Mouse (Mus musculus) heart, embryonic 13.5 days (tissue): Measurements from ENCODE around the gene Taf9b. TPM values are rescaled to one million over a fixed set of nuclear protein-coding genes. Genes with fewer than 3 reads are reported as not detected.
"Not testable (repeated sequence)": the region's sequence is repeated elsewhere in the genome, so short reads cannot be mapped to it uniquely, and the experiment has no call there.

Source experiments
- ATAC-seq: fragments of 200-750 bp; cut with Nextera tagmentation; 2 replicates; pipeline ENCODE4 v1.8.0; 2017; ENCODE audit warnings: moderate TSS enrichment; ENCODE audit not compliant: insufficient number of reproducible peaks, low FRiP score, low TSS enrichment; ENCODE audit errors: extremely low read depth
- H3K27ac ChIP-seq: fragments of 300-500 bp; sonication (generic); replicated peaks from 2 replicates; pipeline ENCODE4 v1.5.1; 2015; ENCODE audit warnings: moderate library complexity, mild to moderate bottlenecking, inconsistent platforms
- H3K27me3 ChIP-seq: fragments of 300-500 bp; sonication (generic); replicated peaks from 2 replicates; pipeline ENCODE4 v1.6.1; 2015; ENCODE audit warnings: mild to moderate bottlenecking, inconsistent platforms
- H3K36me3 ChIP-seq: fragments of 300-500 bp; sonication (generic); 2 replicates; pipeline ENCODE4 v1.6.1; 2015; ENCODE audit warnings: mild to moderate bottlenecking, inconsistent platforms
- H3K4me1 ChIP-seq: fragments of 300-500 bp; sonication (generic); 2 replicates; pipeline ENCODE4 v1.6.1; 2015; ENCODE audit warnings: inconsistent platforms
- H3K4me2 ChIP-seq: fragments of 300-500 bp; sonication (generic); 2 replicates; pipeline ENCODE4 v1.6.1; 2015; ENCODE audit warnings: inconsistent platforms, mild to moderate bottlenecking, moderate library complexity
- H3K4me3 ChIP-seq: fragments of 300-500 bp; sonication (generic); 2 replicates; pipeline ENCODE4 v1.5.1; 2015; ENCODE audit warnings: moderate library complexity, mild to moderate bottlenecking, inconsistent platforms
- H3K9ac ChIP-seq: fragments of 300-500 bp; sonication (generic); 2 replicates; pipeline ENCODE4 v1.6.1; 2015; ENCODE audit warnings: inconsistent platforms, mild to moderate bottlenecking, moderate library complexity
- H3K9me3 ChIP-seq: fragments of 300-500 bp; sonication (generic); 2 replicates; pipeline ENCODE4 v1.6.1; 2016; ENCODE audit warnings: inconsistent platforms
- WGBS: fragments of 180-500 bp; shearing (Covaris S2); methylation state at CpG from one replicate; pipeline ENCODE4 v1.1.7; 2015; ENCODE audit warnings: mixed read lengths; 5-methylcytosine and 5-hydroxymethylcytosine counted together
- polyA plus RNA-seq: library from polyadenylated mRNA; unstranded; fragments of >200 nt; fragmentation: Nextera tagmentation; extraction: Ambion mirVana; gene quantifications from 2 replicates; pipeline ENCODE4 v1.2.1, GENCODE M21; 2015

The Taf9b gene
- polyA plus RNA-seq = 18.1 and 19.7 TPM in 2 replicates

- Histone ChIP-seq H3K4me1 (no peaks in the 10 kb centered on the region), H3K4me2 (peak within 1 kb of the TSS; percentile 65), H3K36me3 (0 out of 2 replicates have a peak, but pooled peaks cover 2% of the 10 kb centered on the region), H3K4me3 (peak within 1 kb of the TSS; percentile 67), H3K27ac (no peak within 1 kb of the TSS), H3K9ac (no peak within 1 kb of the TSS), H3K27me3 (no peaks in the 10 kb centered on the region), H3K9me3 (peaks cover 4% of the 10 kb centered on the region; the same call in 1 of the 2 replicates)
- ATAC-seq = no peak
- WGBS = 85% methylated on average over 25 of the region's 25 CpGs
Measured at GRCm38 (mm10) chrX:106221058-106221457, at the start of gene Taf9b. Gene Taf9b (minus strand): TSS chrX:106221158.

- Histone ChIP-seq H3K9ac (no peak within 1 kb of the TSS), H3K4me2 (no peak within 1 kb of the TSS), H3K27me3 (no peaks in the 10 kb centered on the region), H3K27ac (no peak within 1 kb of the TSS), H3K9me3 (no peaks in the 10 kb centered on the region), H3K4me3 (no peak within 1 kb of the TSS), H3K4me1 (no peaks in the 10 kb centered on the region), H3K36me3 (no peaks in the 10 kb centered on the region)
- ATAC-seq = no peak
- 61% methylated on average over 4 of the region's 4 CpGs for WGBS
Measured at GRCm38 (mm10) chrX:106255276-106255675, 34.3 kb upstream of the Taf9b start, which contains the start of gene Fnd3c2. Gene Fnd3c2 (minus strand): TSS chrX:106255376.

GRCm38 (mm10) chrX:106219171-106220032 is 1.6 kb downstream of the Taf9b start:
- WGBS = 20% methylated on average over 50 of the region's 60 CpGs
- Histone ChIP-seq H3K27me3 (no peaks in the 10 kb centered on the region), H3K9ac (peak overlapping the region; percentile 84), H3K9me3 (peaks cover 4% of the 10 kb centered on the region; the same call in 1 of the 2 replicates), H3K27ac (peak overlapping the region; percentile 74), H3K4me3 (peak overlapping the region; percentile 67), H3K36me3 (0 out of 2 replicates have a peak, but pooled peaks cover 5% of the 10 kb centered on the region), H3K4me1 (no peaks in the 10 kb centered on the region), H3K4me2 (peak overlapping the region; percentile 65)
- ATAC-seq = peak; percentile 77; the same call in 1 of the 2 replicates

GRCm38 (mm10) chrX:106209100-106209499 is 11.9 kb downstream of the Taf9b start:
- H3K27me3 ChIP-seq = no peaks in the 10 kb centered on the region
- ATAC-seq = no peak
- H3K36me3 ChIP-seq = peaks cover 12% of the 10 kb centered on the region; the same call in 1 of the 2 replicates
- no peak overlapping the region for H3K27ac ChIP-seq
- H3K4me3 ChIP-seq = no peak overlapping the region
- H3K4me1 ChIP-seq = no peaks in the 10 kb centered on the region
- H3K9ac ChIP-seq = no peak overlapping the region
- no peaks in the 10 kb centered on the region for H3K9me3 ChIP-seq
- WGBS = 80% methylated on average over 2 of the region's 2 CpGs
- H3K4me2 ChIP-seq = no peak overlapping the region

GRCm38 (mm10) chrX:106198904-106199303 is 22.1 kb downstream of the Taf9b start:
- Histone ChIP-seq H3K4me3 (no peak overlapping the region), H3K4me2 (no peak overlapping the region), H3K4me1 (no peaks in the 10 kb centered on the region), H3K9me3 (no peaks in the 10 kb centered on the region), H3K9ac (no peak overlapping the region), H3K27me3 (no peaks in the 10 kb centered on the region), H3K36me3 (peaks cover 93% of the 10 kb centered on the region), H3K27ac (no peak overlapping the region)
- 76% methylated on average over 5 of the region's 5 CpGs for WGBS
- no peak for ATAC-seq

GRCm38 (mm10) chrX:106197308-106197707 is 23.6 kb downstream of the Taf9b start:
- 58% methylated on average over 5 of the region's 5 CpGs for WGBS
- peaks cover 94% of the 10 kb centered on the region for H3K36me3 ChIP-seq

GRCm38 (mm10) chrX:106194361-106194760 is 26.6 kb downstream of the Taf9b start:
- not testable (repeated sequence) for H3K27me3 ChIP-seq, H3K9ac ChIP-seq, H3K27ac ChIP-seq, ATAC-seq, H3K9me3 ChIP-seq, H3K4me1 ChIP-seq, H3K4me3 ChIP-seq, H3K4me2 ChIP-seq
- H3K36me3 ChIP-seq = peaks cover 77% of the 10 kb centered on the region
- 82% methylated on average over 6 of the region's 6 CpGs for WGBS

More at GRCm38 (mm10) chrX:106197308-106197707, 23.6 kb downstream of the Taf9b start:
- Histone ChIP-seq H3K9ac (no peak overlapping the region), H3K4me1 (no peaks in the 10 kb centered on the region), H3K27ac (no peak overlapping the region), H3K4me3 (no peak overlapping the region), H3K9me3 (no peaks in the 10 kb centered on the region), H3K4me2 (no peak overlapping the region), H3K27me3 (no peaks in the 10 kb centered on the region)
- no peak for ATAC-seq

- Histone ChIP-seq H3K9ac (peak overlapping the region; percentile 80), H3K36me3 (peaks cover 36% of the 10 kb centered on the region), H3K4me1 (peaks cover 15% of the 10 kb centered on the region), H3K4me3 (peak overlapping the region; percentile 61), H3K27ac (no peak overlapping the region), H3K4me2 (peak overlapping the region; percentile 69), H3K9me3 (no peaks in the 10 kb centered on the region), H3K27me3 (no peaks in the 10 kb centered on the region)
- no peak for ATAC-seq
- 30% methylated on average over 4 of the region's 4 CpGs for WGBS
Measured at GRCm38 (mm10) chrX:106190091-106190490, 30.9 kb downstream of the Taf9b start.

GRCm38 (mm10) chrX:106189356-106189755 is 31.6 kb downstream of the Taf9b start:
- no peaks in the 10 kb centered on the region for H3K9me3 ChIP-seq
- peak overlapping the region; percentile 84 for H3K27ac ChIP-seq
- peaks cover 16% of the 10 kb centered on the region for H3K4me1 ChIP-seq
- H3K27me3 ChIP-seq = no peaks in the 10 kb centered on the region
- WGBS = 29% methylated on average over 5 of the region's 5 CpGs
- H3K36me3 ChIP-seq = peaks cover 29% of the 10 kb centered on the region
- H3K9ac ChIP-seq = peak overlapping the region; percentile 80
- peak overlapping the region; percentile 69 for H3K4me2 ChIP-seq
- H3K4me3 ChIP-seq = peak overlapping the region; percentile 61
- ATAC-seq = no peak

- Histone ChIP-seq H3K9me3 (no peaks in the 10 kb centered on the region), H3K9ac (peak overlapping the region; percentile 80), H3K27ac (peak overlapping the region; percentile 84), H3K27me3 (no peaks in the 10 kb centered on the region), H3K4me2 (peak overlapping the region; percentile 69), H3K4me3 (peak overlapping the region; percentile 61), H3K4me1 (peaks cover 19% of the 10 kb centered on the region), H3K36me3 (peaks cover 15% of the 10 kb centered on the region)
- no peak for ATAC-seq
- 11% methylated on average over 12 of the region's 12 CpGs for WGBS
Measured at GRCm38 (mm10) chrX:106187737-106188136, 33.2 kb downstream of the Taf9b start.

GRCm38 (mm10) chrX:106186713-106187649 is 34.0 kb downstream of the Taf9b start, which contains the start of gene Pgk1:
Gene Pgk1 (plus strand): TSS chrX:106187100.
- Histone ChIP-seq H3K4me3 (peak within 1 kb of the TSS; percentile 61), H3K4me2 (peak within 1 kb of the TSS; percentile 69), H3K27ac (peak within 1 kb of the TSS; percentile 94), H3K4me1 (peaks cover 19% of the 10 kb centered on the region), H3K36me3 (peaks cover 8% of the 10 kb centered on the region; the same call in 1 of the 2 replicates), H3K9ac (peak within 1 kb of the TSS; percentile 80), H3K9me3 (no peaks in the 10 kb centered on the region), H3K27me3 (no peaks in the 10 kb centered on the region)
- ATAC-seq = peak; percentile 93
- WGBS = 9% methylated on average over 55 of the region's 55 CpGs
